Mouse (Mus musculus): ENCODE measurements around the gene B230118H07Rik.

B230118H07Rik gene

GRCm38 (mm10) chr2:101649114-101649671 lies at the start of gene B230118H07Rik, which contains the start of gene Rag1:
TSS of gene B230118H07Rik (minus strand) at chr2:101649532.
TSS of gene Rag1 (minus strand) at chr2:101649501.
- no peak for DNase-seq

GRCm38 (mm10) chr2:101695584-101695983 lies 46.3 kb upstream of the B230118H07Rik start:
- no peak for DNase-seq

GRCm38 (mm10) chr2:101693577-101694215 lies 44.4 kb upstream of the B230118H07Rik start:
- peak; percentile 37 for DNase-seq

GRCm38 (mm10) chr2:101693043-101693442 lies 43.7 kb upstream of the B230118H07Rik start:
- no peak for DNase-seq

- DNase-seq: no peak
Observed at GRCm38 (mm10) chr2:101690252-101690827, 41.0 kb upstream of the B230118H07Rik start.

GRCm38 (mm10) chr2:101688011-101688410 lies 38.7 kb upstream of the B230118H07Rik start:
- DNase-seq: no peak

GRCm38 (mm10) chr2:101684421-101684820 lies 35.1 kb upstream of the B230118H07Rik start:
- peak; percentile 88 for DNase-seq

GRCm38 (mm10) chr2:101679164-101679784 lies 29.9 kb upstream of the B230118H07Rik start:
- DNase-seq: no peak

GRCm38 (mm10) chr2:101678236-101679021 lies 29.1 kb upstream of the B230118H07Rik start, which contains the start of gene Traf6:
TSS of gene Traf6 (plus strand) at chr2:101678429.
- DNase-seq: peak; percentile 88

GRCm38 (mm10) chr2:101673547-101673946 lies 24.2 kb upstream of the B230118H07Rik start:
- no peak for DNase-seq

- DNase-seq: no peak
Observed at GRCm38 (mm10) chr2:101668751-101669150, 19.4 kb upstream of the B230118H07Rik start.

- DNase-seq: no peak
Observed at GRCm38 (mm10) chr2:101665703-101666092, 16.4 kb upstream of the B230118H07Rik start.

- peak; percentile 84 for DNase-seq
Observed at GRCm38 (mm10) chr2:101665058-101665702, 15.8 kb upstream of the B230118H07Rik start.

GRCm38 (mm10) chr2:101660536-101660935 lies 11.2 kb upstream of the B230118H07Rik start:
- peak; percentile 28 for DNase-seq

GRCm38 (mm10) chr2:101652921-101653597 lies 3.7 kb upstream of the B230118H07Rik start:
- DNase-seq: peak; percentile 80

GRCm38 (mm10) chr2:101652204-101652920 lies 3.0 kb upstream of the B230118H07Rik start:
- no peak for DNase-seq

GRCm38 (mm10) chr2:101650446-101650845 lies 1.1 kb upstream of the B230118H07Rik start:
- DNase-seq: no peak

GRCm38 (mm10) chr2:101648361-101648760 lies 971 bp downstream of the B230118H07Rik start:
- DNase-seq: no peak

- DNase-seq: no peak
Observed at GRCm38 (mm10) chr2:101645841-101646240, 3.5 kb downstream of the B230118H07Rik start.

- no peak for DNase-seq
Observed at GRCm38 (mm10) chr2:101639840-101640350, 9.4 kb downstream of the B230118H07Rik start.
